Mouse (Mus musculus) CH12.LX (cell line): Measurements from ENCODE around the gene Arpp19. TPM values are rescaled to one million over a fixed set of nuclear protein-coding genes. Genes with fewer than 3 reads are reported as not detected.

Experiments
- DNase-seq: peaks from one replicate; pipeline ENCODE4 v3.0.0-alpha.2; 2013; ENCODE audit errors: extremely low read depth
- H3K27ac ChIP-seq: 2 replicates; pipeline ENCODE4 v1.5.1; 2012; ENCODE audit warnings: low read depth, mild to moderate bottlenecking, control low read depth, moderate library complexity; ENCODE audit not compliant: insufficient read depth
- H3K27me3 ChIP-seq: replicated peaks from 2 replicates; pipeline ENCODE3; 2012; ENCODE audit warnings: inconsistent platforms
- H3K36me3 ChIP-seq, 2 experiments: replicated peaks in 1 of 2; 2 replicates each; pipeline versions ENCODE3 to v1.6.1; 2012; ENCODE audit warnings: inconsistent platforms in 1 of 2, low read length in 1 of 2, mild to moderate bottlenecking in 1 of 2, mixed read lengths in 1 of 2, moderate library complexity in 1 of 2; ENCODE audit not compliant: control insufficient read depth in 1 of 2, insufficient read depth in 1 of 2
- H3K4me1 ChIP-seq, 2 experiments: 2 replicates each; pipeline ENCODE4 v1.6.1; 2012; ENCODE audit warnings: inconsistent platforms in 1 of 2, moderate library complexity in 1 of 2; ENCODE audit not compliant: insufficient read depth in 2 of 2, control insufficient read depth in 1 of 2
- H3K4me2 ChIP-seq: 2 replicates; pipeline ENCODE4 v1.6.1; 2012; ENCODE audit warnings: low read depth, mild to moderate bottlenecking, control low read depth; ENCODE audit not compliant: poor library complexity, insufficient read depth, severe bottlenecking
- H3K4me3 ChIP-seq, 3 experiments: fragments of 150-350 bp in 1 of 3; sonication (generic) in 1 of 3; replicated peaks in 1 of 3; 2 replicates each; pipeline versions ENCODE3 to v1.5.1; 2011 to 2012; ENCODE audit warnings: low read depth in 2 of 3, low read length in 2 of 3, mild to moderate bottlenecking in 2 of 3, moderate library complexity in 2 of 3, control low read depth in 1 of 3, improper control_type of control experiment in 1 of 3, inconsistent platforms in 1 of 3, mixed read lengths in 1 of 3; ENCODE audit not compliant: poor library complexity in 1 of 3
- H3K79me2 ChIP-seq: replicated peaks from 2 replicates; pipeline ENCODE4 v1.6.1; 2012; ENCODE audit warnings: mild to moderate bottlenecking, moderate library complexity; ENCODE audit not compliant: control insufficient read depth, poor library complexity, insufficient read depth, severe bottlenecking; ENCODE audit errors: extremely low read depth
- H3K9ac ChIP-seq: 2 replicates; pipeline ENCODE4 v1.6.1; 2012; ENCODE audit warnings: low read depth, mild to moderate bottlenecking, control low read depth, moderate library complexity; ENCODE audit not compliant: insufficient read depth
- H3K9me3 ChIP-seq: replicated peaks from 2 replicates; pipeline ENCODE3; 2012; ENCODE audit warnings: low read length, inconsistent platforms, mixed read lengths
- BHLHE40 ChIP-seq: IDR thresholded peaks from 2 replicates; pipeline ENCODE4 v1.6.1; 2011; ENCODE audit warnings: mild to moderate bottlenecking, low read depth, low read length, improper control_type of control experiment
- CHD1 ChIP-seq: IDR thresholded peaks from 2 replicates; pipeline ENCODE4 v1.6.1; 2012; ENCODE audit warnings: low read depth, low read length, improper control_type of control experiment, inconsistent platforms
- CHD2 ChIP-seq: IDR thresholded peaks from 2 replicates; pipeline ENCODE4 v1.6.1; 2011; ENCODE audit warnings: low read length, improper control_type of control experiment
- E2F4 ChIP-seq: IDR thresholded peaks from 2 replicates; pipeline ENCODE4 v1.6.1; 2011; ENCODE audit warnings: low read depth, low read length, improper control_type of control experiment; ENCODE audit not compliant: insufficient replicate concordance
- ELF1 ChIP-seq: IDR thresholded peaks from 2 replicates; pipeline ENCODE4 v1.6.1; 2014; ENCODE audit warnings: low read depth, mild to moderate bottlenecking, inconsistent platforms, low read length, improper control_type of control experiment
- EP300 ChIP-seq: IDR thresholded peaks from 2 replicates; pipeline ENCODE4 v1.6.1; 2011; ENCODE audit warnings: low read length, improper control_type of control experiment
- HCFC1 ChIP-seq: IDR thresholded peaks from 2 replicates; pipeline ENCODE4 v1.6.1; 2012; ENCODE audit warnings: low read depth, mild to moderate bottlenecking, inconsistent platforms, low read length, improper control_type of control experiment
- IRF4 ChIP-seq: IDR thresholded peaks from 2 replicates; pipeline ENCODE4 v1.6.1; 2014; ENCODE audit warnings: low read depth, mild to moderate bottlenecking, inconsistent platforms, low read length, improper control_type of control experiment
- KAT2A ChIP-seq: IDR thresholded peaks from 2 replicates; pipeline ENCODE4 v1.6.1; 2012; ENCODE audit warnings: low read length, improper control_type of control experiment, inconsistent platforms; ENCODE audit not compliant: insufficient replicate concordance
- MAFK ChIP-seq: IDR thresholded peaks from 2 replicates; pipeline ENCODE4 v1.6.1; 2011; ENCODE audit warnings: low read length, improper control_type of control experiment; ENCODE audit not compliant: insufficient replicate concordance
- MAX ChIP-seq: IDR thresholded peaks from 2 replicates; pipeline ENCODE4 v1.6.1; 2011; ENCODE audit warnings: low read length, improper control_type of control experiment
- MAZ ChIP-seq: IDR thresholded peaks from 2 replicates; pipeline ENCODE4 v1.6.1; 2012; ENCODE audit warnings: low read depth, mild to moderate bottlenecking, inconsistent platforms, low read length, improper control_type of control experiment, moderate library complexity
- MEF2A ChIP-seq: IDR thresholded peaks from 2 replicates; pipeline ENCODE4 v1.6.1; 2014; ENCODE audit warnings: low read depth, mild to moderate bottlenecking, inconsistent platforms, low read length, improper control_type of control experiment, borderline replicate concordance
- MXI1 ChIP-seq: IDR thresholded peaks from 2 replicates; pipeline ENCODE4 v1.6.1; 2011; ENCODE audit warnings: mild to moderate bottlenecking, low read depth, low read length, improper control_type of control experiment
- MYC ChIP-seq: IDR thresholded peaks from 2 replicates; pipeline ENCODE4 v1.6.1; 2011; ENCODE audit warnings: low read depth, mild to moderate bottlenecking, improper control_type of control experiment, low read length
- POLR2AphosphoS2 ChIP-seq: IDR thresholded peaks from 2 replicates; pipeline ENCODE4 v1.6.1; 2011; ENCODE audit warnings: low read depth, low read length, improper control_type of control experiment
- RCOR1 ChIP-seq: conservative IDR thresholded peaks from 2 replicates; pipeline ENCODE4 v1.6.1; 2012; ENCODE audit warnings: low read depth, mild to moderate bottlenecking, inconsistent platforms, low read length, improper control_type of control experiment
- SIN3A ChIP-seq: IDR thresholded peaks from 2 replicates; pipeline ENCODE4 v1.6.1; 2012; ENCODE audit warnings: low read length, improper control_type of control experiment, inconsistent platforms
- SMC3 ChIP-seq: IDR thresholded peaks from 2 replicates; pipeline ENCODE4 v1.6.1; 2011; ENCODE audit warnings: low read depth, low read length, improper control_type of control experiment
- TBP ChIP-seq: conservative IDR thresholded peaks from 2 replicates; pipeline ENCODE4 v1.6.1; 2011; ENCODE audit warnings: low read depth, low read length, improper control_type of control experiment
- UBTF ChIP-seq: IDR thresholded peaks from 2 replicates; pipeline ENCODE4 v1.6.1; 2012; ENCODE audit warnings: low read depth, mild to moderate bottlenecking, inconsistent platforms, low read length, improper control_type of control experiment, moderate library complexity
- ZC3H11A ChIP-seq: IDR thresholded peaks from 2 replicates; pipeline ENCODE4 v1.6.1; 2012; ENCODE audit warnings: low read depth, mild to moderate bottlenecking, inconsistent platforms, low read length, improper control_type of control experiment
- ZMIZ1 ChIP-seq: IDR thresholded peaks from 2 replicates; pipeline ENCODE4 v1.6.1; 2012; ENCODE audit warnings: low read depth, mild to moderate bottlenecking, inconsistent platforms, low read length, improper control_type of control experiment
- ZNF384 ChIP-seq: IDR thresholded peaks from 2 replicates; pipeline ENCODE4 v1.6.1; 2012; ENCODE audit warnings: low read depth, low read length, improper control_type of control experiment, inconsistent platforms
- dilution Hi-C: fragments of 300-500 bp; cut with MboI; formaldehyde crosslinking; loops from 2 replicates; pipeline ENCODE4 v1.14.3; 2020; ENCODE audit warnings: low sequenced_read_pairs; ENCODE audit not compliant: extremely low pct_unique_long_range_greater_than_20kb, extremely low pct_ligation_motif_present
- in situ Hi-C: fragments of 300-500 bp; cut with MboI; formaldehyde crosslinking; loops from 3 replicates; pipeline ENCODE4 v1.14.3; 2019; ENCODE audit warnings: low sequenced_read_pairs, low pct_ligation_motif_present, low pct_unique_long_range_greater_than_20kb, mixed read lengths
- polyA plus RNA-seq: library from polyadenylated mRNA; unstranded; fragments of >175 nt; gene quantifications from 2 replicates; pipeline ENCODE4 v1.2.1, GENCODE M21; 2012; ENCODE audit warnings: low read depth; ENCODE audit not compliant: insufficient read length
- total RNA-seq, 2 experiments: library from RNA; depleted of rRNA; stranded (reverse); fragments of 300-350 nt in 1 of 2; fragments of >200 nt in 1 of 2; gene quantifications; 2 replicates each; pipeline ENCODE4 v1.2.3; 2012 to 2014

The Arpp19 gene
- total and polyA plus RNA-seq, 3 experiments, result 194 to 479 (median 244) TPM

GRCm38 (mm10) chr9:75023150-75023894 lies 14.1 kb upstream of the Arpp19 start:
- Histone ChIP-seq H3K27me3 (no peaks in the 10 kb centered on the region), H3K4me2 (no peak overlapping the region; the same call in 1 of the 2 replicates), H3K27ac (peak overlapping the region; percentile 34; the same call in 1 of the 2 replicates), H3K4me1 (peaks cover 10 to 51% of the 10 kb centered on the region in 2 experiments; a peak in 3 of 4 replicates), H3K79me2 (no peaks in the 10 kb centered on the region), H3K4me3 (no peak overlapping the region), H3K9ac (0 out of 2 replicates have a peak overlapping the region, but pooled peaks have one; percentile 0), H3K36me3 (peaks cover 27 to 38% of the 10 kb centered on the region in 2 experiments), H3K9me3 (no peaks in the 10 kb centered on the region)
- peak; percentile 28 for DNase-seq
- TF ChIP-seq RCOR1 (no peak), SIN3A (no peak), ZC3H11A (no peak), SMC3 (no peak), ZNF384 (no peak), MAX (no peak), UBTF (no peak), TBP (0 out of 2 replicates have a peak, but pooled peaks have one; percentile 12), MYC (no peak), EP300 (peak; percentile 19; the same call in 1 of the 2 replicates), MAZ (no peak), KAT2A (no peak), POLR2AphosphoS2 (no peak), CHD2 (no peak), IRF4 (no peak), ZMIZ1 (no peak), HCFC1 (no peak), MXI1 (no peak), BHLHE40 (no peak), E2F4 (no peak), CHD1 (peak; percentile 99), MAFK (no peak), ELF1 (peak; percentile 73), MEF2A (peak; percentile 9; the same call in 1 of the 2 replicates)
- dilution Hi-C loops, result no loop called here
- in situ Hi-C loops, result loop anchor here (10.0 kb wide), 1 partner anchor 119 kb away; no protein-coding TSS in a partner anchor
